Mouse (Mus musculus) lung, postnatal 14 days (tissue): ENCODE measurements around the gene Dll1.

Source experiments
- DNase-seq: peaks from one replicate; pipeline ENCODE4 v3.0.0; 2021

Dll1 gene

GRCm38 (mm10) chr17:15376494-15377181 is at the start of gene Dll1:
TSS of gene Dll1 (minus strand) at chr17:15376872.
- no peak for DNase-seq

GRCm38 (mm10) chr17:15425931-15426330 is 49.3 kb upstream of the Dll1 start:
- no peak for DNase-seq

- DNase-seq: peak; percentile 23
Observed at GRCm38 (mm10) chr17:15423080-15423765, 46.6 kb upstream of the Dll1 start.

- no peak for DNase-seq
Observed at GRCm38 (mm10) chr17:15422666-15423065, 46.0 kb upstream of the Dll1 start.

GRCm38 (mm10) chr17:15421446-15421845 is 44.8 kb upstream of the Dll1 start:
- DNase-seq: no peak

- DNase-seq: no peak
Observed at GRCm38 (mm10) chr17:15420021-15420603, 43.4 kb upstream of the Dll1 start.

- DNase-seq: no peak
Observed at GRCm38 (mm10) chr17:15419534-15419933, 42.9 kb upstream of the Dll1 start.

- DNase-seq: no peak
Observed at GRCm38 (mm10) chr17:15416596-15417215, 40.0 kb upstream of the Dll1 start.

GRCm38 (mm10) chr17:15410861-15411260 is 34.2 kb upstream of the Dll1 start:
- DNase-seq: no peak

GRCm38 (mm10) chr17:15409261-15409660 is 32.6 kb upstream of the Dll1 start:
- no peak for DNase-seq

GRCm38 (mm10) chr17:15406576-15406975 is 29.9 kb upstream of the Dll1 start:
- no peak for DNase-seq

GRCm38 (mm10) chr17:15401716-15402115 is 25.0 kb upstream of the Dll1 start:
- no peak for DNase-seq

GRCm38 (mm10) chr17:15395997-15396675 is 19.5 kb upstream of the Dll1 start, which contains the start of gene Fam120b:
TSS of gene Fam120b (plus strand) at chr17:15396202.
- DNase-seq: peak; percentile 88

GRCm38 (mm10) chr17:15389356-15389755 is 12.7 kb upstream of the Dll1 start:
- DNase-seq: no peak

- no peak for DNase-seq
Observed at GRCm38 (mm10) chr17:15388892-15389291, 12.2 kb upstream of the Dll1 start.

- DNase-seq: no peak
Observed at GRCm38 (mm10) chr17:15383360-15383759, 6.7 kb upstream of the Dll1 start.

GRCm38 (mm10) chr17:15381869-15382660 is 5.4 kb upstream of the Dll1 start:
- DNase-seq: no peak

GRCm38 (mm10) chr17:15381092-15381860 is 4.6 kb upstream of the Dll1 start:
- DNase-seq: no peak

GRCm38 (mm10) chr17:15380641-15381051 is 4.0 kb upstream of the Dll1 start:
- DNase-seq: peak; percentile 61

- DNase-seq: no peak
Observed at GRCm38 (mm10) chr17:15379741-15380526, 3.3 kb upstream of the Dll1 start.
